Mouse (Mus musculus): Measurements from ENCODE around the gene Camkv.

Camkv gene

DNA sequence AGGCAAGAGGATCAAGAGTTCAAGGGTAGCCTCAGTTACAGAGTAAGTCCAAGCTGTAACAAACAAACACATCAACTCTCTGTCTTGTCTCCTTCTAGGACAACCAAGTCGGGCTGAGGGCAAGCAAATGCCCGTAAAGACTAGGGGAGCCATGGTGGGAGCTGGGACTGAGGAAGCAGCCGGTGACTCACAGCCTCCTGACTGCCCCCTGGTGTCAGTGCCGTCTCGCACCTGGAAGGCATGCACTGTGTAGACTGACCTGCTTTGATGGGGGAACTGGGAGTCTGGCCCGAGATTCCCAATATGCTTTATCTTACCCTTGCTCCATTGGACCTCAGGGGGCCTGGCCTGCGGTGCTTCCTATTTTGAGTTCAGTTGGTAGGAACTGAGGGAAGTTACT lies 12.5 kb upstream of the Camkv start:
- no peak for DNase-seq (ENCODE audit: low spot score in 2 of 2)

DNA sequence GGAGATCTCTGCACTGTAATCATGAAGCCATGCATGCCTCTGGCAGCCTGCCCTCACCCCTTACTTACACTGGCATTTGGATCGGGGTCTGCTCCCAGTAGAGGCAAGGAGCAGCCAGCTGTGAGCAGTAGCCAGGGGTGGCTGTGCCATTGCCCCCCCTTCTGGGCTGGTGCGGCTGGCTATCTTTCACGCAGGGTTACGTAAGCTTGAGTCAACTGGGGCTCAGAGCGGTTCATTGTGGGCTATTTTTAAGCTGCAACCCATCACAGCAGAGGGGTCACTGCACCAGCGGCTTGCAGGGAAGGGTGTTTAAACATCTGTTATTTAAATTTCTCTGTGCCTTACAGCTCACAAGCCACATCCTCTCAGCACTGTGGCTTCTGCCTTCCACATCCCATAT lies 11.5 kb upstream of the Camkv start:
- DNase-seq (ENCODE audit: low spot score in 2 of 2), result no peak

DNA sequence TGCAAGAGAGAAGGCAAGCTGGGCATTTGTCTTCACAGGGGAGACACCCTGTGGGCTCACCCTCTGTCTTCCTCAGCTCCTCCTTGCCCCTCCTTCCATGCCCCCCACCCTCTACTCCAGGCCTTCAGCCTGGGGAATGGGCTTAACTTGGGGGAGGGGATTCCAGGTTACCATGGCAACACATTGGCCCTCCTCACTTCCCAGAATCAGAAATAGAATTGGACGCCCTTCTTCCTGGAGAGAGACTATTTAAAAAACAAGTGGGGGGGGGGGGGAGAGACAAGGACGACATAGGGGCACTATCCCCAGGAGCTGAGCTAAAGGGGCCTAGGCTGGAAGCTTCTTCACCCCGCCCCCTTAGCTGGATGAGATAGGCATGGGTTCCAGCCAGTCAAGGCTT lies 10.2 kb upstream of the Camkv start:
- DNase-seq (ENCODE audit: low spot score in 2 of 2), result peak; percentile 61 to 70

DNA sequence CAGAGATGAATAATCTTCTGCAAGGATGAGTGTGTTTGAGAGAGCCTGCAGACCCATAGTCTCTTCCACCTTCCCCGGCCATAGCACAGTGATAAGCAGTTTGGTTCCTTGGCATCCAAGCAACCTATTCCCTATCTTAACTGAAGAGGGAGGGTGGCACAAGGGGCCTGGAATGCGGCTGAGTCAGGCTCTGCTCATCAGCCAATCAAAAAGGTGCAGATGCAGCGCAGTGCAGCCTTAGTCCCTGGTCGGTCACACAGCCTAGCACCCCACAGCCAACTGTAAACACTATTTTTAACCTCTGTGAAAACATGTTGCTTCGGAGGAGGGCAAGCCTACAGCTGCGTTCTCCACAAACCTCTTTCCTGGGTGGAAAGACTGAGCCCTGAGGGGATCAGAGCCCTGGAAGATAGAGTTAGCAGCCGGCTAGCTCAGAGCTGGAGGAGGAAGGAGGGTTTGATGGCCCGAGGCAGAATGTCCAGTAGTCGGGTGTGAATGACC lies 8.5 kb upstream of the Camkv start:
- DNase-seq (ENCODE audit: low spot score in 2 of 2), result no peak

DNA sequence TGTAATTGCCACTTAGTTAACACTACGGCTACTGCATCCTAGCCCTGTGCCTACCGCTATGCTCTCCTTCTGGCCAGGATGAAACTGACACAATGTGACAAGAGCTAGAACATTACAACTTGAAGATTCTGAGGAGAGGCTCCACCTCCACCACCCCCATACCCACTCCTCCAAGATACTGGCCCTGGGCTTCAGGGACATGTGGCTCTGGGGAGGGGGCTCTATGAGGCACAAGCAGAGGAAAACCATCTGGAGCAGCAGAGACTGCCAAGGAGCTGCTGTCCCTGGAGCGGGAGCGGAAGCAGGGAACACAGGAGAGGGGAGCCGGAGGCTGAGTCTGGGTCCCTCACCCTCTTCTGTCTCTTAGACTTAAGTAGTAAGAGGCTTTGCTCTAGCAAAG lies 7.7 kb upstream of the Camkv start:
- DNase-seq (ENCODE audit: low spot score in 2 of 2), result peak; percentile 74 to 89

DNA sequence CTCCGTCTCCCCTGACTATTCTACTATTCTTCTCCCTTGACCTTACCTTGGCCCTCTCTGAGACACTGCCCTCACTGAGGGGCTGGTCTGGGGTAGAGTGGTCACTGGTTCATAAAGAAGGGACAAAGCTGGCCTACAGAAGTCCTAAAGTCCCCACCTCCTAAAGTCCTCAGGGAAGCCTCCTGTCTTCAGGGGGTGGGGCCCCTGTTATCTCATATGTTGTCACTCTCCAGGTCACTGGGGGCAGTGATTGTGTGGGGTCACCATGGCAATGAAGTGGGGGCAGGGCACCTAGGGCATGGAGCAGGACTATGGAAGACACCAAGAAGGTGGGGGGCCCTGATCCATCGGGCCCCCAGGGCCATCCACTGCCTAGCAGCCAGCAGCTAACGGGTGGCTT lies 7.3 kb upstream of the Camkv start, which contains the start of gene Actl11:
TSS of gene Actl11 (plus strand) at position 301 of the 400 bp plus-strand sequence.
- DNase-seq (ENCODE audit: low spot score in 2 of 2), result no peak

DNA sequence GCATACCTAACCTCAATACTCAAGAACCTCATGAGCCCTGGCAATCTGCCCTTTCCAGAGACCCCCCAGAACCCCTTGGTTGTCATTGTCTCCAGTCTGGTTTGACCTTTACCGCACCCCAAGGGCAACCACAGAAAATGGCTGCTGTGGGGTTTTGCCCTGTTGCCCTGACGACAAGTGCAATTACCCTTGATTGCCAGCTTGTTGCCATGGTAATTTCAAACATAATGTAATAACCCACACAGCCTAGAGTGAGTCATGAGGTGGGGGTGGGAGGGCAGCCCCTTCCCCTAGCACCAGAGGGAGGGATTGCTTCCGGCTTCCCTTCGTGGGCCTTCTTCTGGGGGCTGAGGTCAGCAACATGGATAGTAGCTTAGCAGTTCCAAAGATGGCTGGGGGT lies 3.3 kb upstream of the Camkv start:
- no peak for DNase-seq (ENCODE audit: low spot score in 2 of 2)

DNA sequence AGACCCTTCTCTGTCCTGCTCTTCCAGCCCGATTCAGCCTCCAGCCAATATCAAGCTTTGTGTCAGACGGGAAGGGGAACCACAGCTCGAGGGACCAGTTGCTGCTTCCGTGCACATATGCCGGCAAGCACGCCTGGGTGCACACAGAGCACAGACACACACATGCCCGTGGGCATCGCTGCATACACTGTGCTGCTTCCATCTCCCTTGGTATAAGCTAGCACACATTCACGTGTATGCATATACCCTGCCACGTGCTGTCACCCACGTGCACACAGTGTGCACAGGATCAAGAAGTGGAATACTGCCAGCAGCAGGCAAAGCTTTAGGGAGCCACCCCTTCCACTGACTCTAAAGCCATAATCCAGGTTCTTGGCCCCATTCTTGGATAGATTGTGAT lies 1.3 kb upstream of the Camkv start:
- peak; percentile 73 to 83 for DNase-seq (ENCODE audit: low spot score in 2 of 2)

DNA sequence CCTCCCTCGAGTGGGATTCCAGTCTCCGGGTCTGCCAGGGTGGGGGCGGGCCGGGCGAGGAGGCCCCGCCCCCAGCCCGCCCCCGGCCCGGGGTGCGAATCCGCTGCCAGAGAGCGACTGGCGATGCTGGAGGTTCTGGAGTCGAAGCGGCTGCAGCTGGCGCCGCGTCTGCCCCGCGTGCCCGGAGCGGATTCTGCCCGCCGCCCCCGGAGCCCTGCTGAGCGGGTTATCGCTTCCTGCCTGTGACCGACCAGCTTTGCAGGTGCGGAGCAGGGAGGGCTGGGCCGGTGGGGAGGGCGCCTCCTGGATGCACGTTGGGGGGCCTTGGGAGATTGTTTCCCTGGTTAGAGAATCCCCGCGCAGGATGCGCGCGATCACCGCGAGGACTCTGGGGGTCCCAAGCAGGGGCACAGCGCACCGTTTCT lies 328 bp downstream of the Camkv start:
- DNase-seq (ENCODE audit: low spot score in 2 of 2), result peak; percentile 73

DNA sequence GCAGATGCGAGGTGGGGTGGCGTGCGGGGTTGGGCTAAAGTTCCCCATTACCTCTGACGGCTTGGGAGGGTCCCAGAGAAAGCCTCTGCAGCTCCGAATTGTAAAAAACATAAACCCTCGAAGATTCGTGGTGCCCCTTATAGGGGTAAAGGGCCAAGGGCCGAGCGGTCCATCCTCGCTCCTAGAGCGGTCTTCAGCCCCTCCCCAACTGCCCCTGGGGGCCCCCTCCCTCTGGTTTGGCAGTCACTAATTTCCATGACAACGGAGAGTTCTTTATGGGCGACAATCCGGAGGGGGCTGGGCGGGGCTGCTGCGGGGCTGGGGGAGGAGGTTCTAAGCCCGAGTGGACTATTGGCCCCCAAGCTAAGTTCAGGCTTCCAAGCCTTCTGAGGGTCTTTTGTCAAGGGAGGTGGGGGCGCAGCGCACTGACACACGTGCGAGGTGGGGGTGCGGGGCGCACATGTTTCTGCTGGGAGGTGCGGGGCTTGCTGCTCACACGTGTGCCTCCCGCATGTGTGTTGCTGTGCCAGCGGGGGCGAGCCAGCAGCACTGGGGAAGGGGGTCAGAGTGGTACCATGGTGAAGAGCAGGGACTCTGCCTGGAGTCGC lies 845 bp downstream of the Camkv start:
- peak; percentile 84 to 85 for DNase-seq (ENCODE audit: low spot score in 2 of 2)

DNA sequence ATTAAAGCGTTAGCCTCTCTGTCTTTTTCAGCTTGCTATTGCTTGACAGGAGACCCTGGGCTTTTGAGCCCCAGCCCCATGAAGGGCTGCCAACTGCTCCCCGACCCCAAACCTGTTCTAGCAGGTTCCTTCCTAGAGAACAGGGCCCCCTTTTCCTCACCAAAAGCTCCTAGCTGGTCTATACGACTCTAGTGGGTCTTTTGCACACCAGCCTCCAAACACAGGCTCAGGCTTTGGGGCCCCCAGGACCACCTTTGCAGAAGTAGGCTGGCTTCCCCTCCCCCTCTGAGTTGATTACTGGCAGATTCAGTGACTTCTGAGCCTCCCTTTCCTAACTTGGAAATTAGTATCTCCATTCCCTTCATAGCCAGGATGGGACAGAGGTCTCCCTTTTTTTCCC lies 1.4 kb downstream of the Camkv start:
- no peak for DNase-seq (ENCODE audit: low spot score in 2 of 2)

DNA sequence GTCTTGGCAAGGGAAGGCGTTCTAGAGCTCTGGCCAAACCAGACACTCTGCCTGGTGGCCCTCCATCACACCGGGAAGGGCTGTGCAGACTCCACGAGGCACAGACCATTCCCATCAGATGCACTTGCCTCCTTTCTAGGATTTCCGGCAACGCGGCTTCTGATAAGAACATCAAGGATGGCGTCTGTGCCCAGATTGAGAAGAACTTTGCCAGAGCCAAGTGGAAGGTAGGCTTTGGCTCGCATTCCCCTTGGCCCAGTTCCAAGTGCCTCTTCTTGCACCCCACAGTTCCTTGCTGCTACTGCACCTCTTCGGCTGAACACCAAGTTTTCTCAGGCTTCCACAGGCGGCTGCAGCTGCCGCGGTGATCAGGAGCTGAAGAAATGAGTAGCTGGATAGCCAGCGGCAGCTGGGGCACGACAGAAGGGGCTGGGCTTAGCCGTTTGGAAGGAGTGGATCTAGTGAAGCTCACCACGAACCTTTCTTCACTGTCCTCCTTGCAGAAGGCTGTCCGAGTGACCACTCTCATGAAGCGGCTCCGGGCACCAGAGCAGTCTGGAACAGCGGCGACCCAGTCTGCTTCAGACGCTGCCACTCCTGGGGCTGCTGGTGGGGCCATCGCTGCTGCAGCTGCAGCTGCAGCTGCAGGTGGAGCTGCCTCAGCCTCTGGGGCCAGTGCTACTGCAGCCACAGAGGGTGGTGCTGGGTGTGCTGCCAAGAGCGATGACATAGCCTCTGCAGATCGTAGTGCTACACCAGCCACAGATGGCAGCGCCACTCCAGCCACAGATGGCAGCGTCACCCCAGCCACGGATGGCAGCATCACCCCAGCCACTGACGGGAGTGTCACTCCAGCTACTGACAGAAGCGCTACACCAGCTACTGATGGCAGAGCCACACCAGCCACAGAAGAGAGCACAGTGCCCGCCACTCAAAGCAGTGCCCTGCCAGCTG lies 12.0 kb downstream of the Camkv start:
- DNase-seq (ENCODE audit: low spot score in 2 of 2), result no peak

DNA sequence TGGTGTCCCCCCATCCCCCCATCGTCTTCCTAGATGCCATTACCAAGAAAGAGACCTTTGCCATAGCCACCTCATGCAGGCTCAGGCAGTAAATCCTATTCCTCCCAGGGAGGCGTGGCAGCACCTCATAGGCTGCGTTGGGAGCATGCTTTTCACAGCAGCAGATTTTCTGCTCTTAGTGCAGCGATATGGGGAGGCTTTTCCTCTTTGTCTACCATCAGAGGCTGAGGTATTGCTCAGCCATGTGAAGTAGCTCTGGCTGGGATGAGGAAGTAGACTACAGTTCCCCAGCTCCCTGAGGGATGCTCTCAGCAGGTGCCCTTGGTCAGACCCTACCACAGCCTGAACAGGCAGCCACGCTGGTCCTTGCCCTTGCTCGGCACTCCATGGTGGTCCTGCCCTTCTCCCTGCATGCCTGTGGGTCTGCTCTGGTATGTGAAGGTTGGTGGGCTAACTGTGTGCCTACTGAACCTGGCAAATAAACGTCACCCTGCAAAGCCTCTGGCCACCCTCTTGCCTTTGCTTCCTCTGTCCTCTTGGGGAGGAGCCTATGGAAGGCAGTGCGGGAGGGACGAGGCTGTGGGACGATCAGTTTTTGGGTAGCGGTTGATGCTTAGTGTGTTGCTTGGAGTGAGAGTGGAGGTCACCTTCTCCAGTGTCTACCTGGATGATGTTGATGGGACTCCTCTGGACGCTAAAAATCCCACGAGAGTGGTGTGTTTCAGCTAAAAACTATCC lies 13.9 kb downstream of the Camkv start:
- no peak for DNase-seq (ENCODE audit: low spot score in 2 of 2)

DNA sequence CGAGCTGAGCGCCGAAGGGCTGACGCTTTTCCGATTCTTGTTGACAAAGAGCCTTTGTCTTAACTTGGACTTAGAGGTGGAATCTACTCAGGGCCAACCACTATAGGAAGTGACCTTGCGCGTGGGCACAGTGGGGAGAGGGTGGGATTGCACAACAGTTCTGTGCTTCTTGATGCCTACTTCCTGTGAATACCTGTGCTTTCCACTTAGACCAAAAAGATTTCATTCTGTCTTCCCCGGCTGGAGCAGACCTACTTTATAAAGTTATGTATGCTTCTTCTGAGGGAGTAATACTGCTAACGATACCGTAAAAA lies 14.4 kb downstream of the Camkv start, which contains the start of gene Traip:
TSS of gene Traip (plus strand) at position 215 of the 314 bp plus-strand sequence.
- DNase-seq (ENCODE audit: low spot score in 2 of 2), result no peak

DNA sequence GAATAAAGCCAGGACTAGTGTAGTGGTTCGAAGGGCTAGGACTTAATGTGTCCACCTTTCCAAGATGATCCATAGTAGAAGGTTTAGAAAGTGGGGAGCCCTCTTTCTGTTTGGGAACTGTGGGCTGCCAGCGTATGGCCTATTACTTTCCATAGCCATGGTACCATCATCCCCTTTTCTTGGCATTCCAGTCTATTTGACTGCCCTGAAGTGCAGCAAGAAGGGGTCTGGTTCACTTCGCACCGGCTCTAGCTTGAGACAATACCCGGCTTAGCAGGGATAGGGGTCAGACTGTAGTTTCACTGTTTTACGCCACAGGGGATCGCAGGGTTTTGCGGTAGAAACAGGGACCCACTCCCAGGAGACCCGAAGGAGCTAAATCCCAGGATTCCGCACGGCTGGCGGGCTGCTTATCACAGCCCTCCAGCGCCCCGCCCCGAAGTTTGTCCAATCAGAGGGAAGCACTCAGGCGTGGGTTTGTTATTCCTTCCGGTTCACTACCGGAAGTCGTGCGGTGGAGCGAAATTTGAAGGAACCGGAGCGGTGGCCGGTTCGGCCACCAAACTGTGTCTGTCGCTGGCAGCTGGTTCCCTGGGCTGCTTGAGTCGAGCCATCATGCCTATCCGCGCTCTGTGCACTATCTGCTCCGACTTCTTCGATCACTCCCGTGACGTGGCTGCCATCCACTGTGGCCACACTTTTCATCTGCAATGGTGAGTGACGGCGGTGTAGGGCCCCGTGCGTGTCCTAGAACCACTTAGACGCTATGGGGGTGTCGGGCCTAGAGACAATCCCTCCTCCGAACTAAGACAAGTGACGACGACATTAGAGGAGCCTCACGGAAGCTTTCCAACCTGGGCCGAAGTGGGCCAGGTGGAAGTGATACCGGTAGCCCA lies 15.2 kb downstream of the Camkv start:
- DNase-seq (ENCODE audit: low spot score in 2 of 2), result peak; percentile 96 to 97

DNA sequence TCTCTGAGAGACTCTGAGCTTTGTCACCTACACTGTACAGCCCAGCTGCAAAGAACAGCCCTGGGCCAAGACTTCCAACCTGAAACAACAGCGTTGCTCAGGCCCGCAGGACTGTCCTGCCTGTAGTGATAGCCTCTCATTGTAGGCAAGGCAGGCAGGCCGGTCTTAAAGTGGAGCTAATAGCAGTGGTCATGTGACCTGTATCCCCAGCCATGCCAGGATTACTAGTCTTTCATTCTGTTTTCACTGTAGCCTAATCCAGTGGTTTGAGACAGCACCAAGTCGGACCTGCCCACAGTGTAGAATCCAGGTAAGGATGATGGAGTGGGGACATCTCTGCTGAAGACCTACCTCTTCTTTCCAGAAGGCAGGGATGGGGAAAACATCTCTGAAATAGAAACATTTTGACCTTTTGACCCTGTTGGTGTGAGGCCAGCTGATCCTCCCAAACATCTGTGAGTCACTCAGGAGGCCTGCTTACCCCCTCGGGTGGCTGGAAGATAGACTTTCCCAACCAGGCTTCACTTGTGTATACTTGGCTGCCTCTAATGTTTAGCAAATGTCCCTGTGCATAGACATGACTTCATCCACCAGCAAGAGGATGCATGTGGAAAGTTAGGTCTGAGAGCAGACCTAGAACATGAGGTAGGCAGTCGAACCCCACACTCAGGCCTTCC lies 20.3 kb downstream of the Camkv start:
- no peak for DNase-seq (ENCODE audit: low spot score in 2 of 2)

DNA sequence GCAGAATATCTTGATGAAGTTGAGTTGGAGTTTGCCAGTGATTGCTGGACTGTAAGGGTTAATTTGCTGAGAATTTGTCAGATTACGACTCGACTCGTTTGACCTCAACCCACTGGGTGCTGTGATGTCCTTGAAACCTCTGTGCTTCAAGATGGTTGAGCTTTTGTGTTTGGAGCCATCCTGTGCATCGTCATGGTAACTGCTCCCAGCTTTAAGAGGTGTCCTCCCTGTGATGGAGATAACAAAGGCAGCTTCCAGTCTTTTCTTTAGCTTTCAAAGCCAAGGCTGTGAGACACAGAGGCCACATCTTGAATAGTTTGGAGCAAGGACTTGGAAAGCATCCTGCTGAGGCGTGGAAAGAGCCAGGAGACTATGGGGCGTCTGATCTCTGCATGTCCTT lies 21.7 kb downstream of the Camkv start:
- no peak for DNase-seq (ENCODE audit: low spot score in 2 of 2)

DNA sequence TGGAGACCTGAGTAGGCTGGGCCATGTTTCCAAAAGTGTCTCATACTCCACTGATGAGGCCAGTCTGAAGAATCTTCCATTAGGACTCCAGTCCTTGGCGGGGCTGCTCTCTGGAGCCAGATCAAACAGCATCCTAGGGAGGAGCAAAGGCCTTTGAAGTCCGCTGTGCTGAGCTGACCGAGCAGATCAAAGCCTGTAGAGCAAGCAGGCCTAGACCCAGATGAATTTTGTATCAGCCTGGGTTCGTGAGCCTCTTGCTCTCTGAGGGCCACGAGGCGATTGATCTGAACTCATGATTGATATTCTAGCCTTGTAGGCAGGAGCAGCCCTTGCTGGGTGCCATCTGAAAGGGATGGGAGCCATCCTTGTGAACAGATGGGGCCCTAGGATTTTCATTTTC lies 24.4 kb downstream of the Camkv start:
- DNase-seq (ENCODE audit: low spot score in 2 of 2), result no peak

DNA sequence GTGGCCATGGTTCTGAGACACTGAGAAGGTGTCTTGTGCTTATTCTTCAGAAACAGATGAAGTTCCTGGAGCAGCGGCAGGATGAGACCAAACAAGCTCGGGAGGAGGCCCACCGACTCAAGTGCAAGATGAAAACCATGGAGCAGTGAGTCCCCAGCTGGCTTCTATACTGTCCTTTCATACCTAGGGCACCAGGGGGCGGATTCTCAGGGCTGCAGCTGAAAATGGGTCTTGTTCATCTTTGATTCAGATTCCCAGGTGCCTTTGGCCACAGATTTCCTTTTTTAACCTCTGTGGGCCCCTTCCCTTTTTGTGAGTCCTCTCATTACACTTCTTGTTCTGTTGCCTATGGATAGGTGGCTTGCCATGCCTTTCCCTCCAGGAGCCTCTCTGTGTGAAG lies 25.5 kb downstream of the Camkv start:
- no peak for DNase-seq (ENCODE audit: low spot score in 2 of 2)

DNA sequence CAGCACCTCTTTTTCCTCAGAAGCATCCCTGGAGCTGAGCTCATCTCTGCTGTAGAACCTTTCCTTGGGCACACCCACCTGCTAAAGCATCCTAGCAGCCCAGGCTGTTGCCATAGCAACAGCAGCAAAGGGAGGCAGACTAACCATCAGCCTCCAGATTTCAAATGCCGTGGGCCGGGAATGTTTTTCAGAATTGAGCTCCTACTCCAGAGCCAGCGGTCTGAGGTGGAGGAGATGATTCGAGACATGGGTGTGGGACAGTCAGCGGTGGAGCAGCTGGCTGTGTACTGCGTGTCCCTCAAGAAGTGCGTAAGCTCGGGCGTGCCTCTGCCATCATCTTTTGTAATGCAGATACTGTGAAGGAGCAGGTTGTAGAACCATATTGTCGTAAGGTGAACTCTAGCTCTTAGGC lies 25.9 kb downstream of the Camkv start:
- peak; percentile 90 to 95 for DNase-seq (ENCODE audit: low spot score in 2 of 2)

DNA sequence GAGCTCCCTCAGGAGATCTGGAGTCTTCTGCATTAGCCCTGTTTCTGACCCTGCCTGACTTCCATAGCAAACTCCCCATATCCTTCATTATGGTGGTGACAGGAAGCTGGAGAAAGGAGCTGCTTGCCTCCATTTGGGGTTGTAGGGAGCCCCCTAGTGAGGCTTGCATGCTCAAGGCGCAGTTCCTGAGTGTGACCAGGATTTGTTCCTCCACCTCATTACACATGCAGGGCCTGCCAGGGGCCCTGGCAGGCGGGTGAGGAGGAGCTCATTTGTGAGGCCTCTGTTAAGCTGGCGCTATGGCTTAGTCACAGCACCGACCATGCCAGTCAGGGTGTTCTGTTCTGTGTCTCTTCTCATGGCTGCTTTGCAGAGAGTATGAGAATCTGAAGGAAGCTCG lies 26.4 kb downstream of the Camkv start:
- peak; percentile 82 to 83 for DNase-seq (ENCODE audit: low spot score in 2 of 2)
